Mouse (Mus musculus) adrenal gland, postnatal 10 days (tissue): ENCODE data around the gene Gm21897. TPM values are rescaled to one million over a fixed set of nuclear protein-coding genes. Genes with fewer than 3 reads are reported as not detected.
"Not testable (repeated sequence)": the region's sequence is repeated elsewhere in the genome, so short reads cannot be mapped to it uniquely, and the experiment has no call there.

Experiments used
- DNase-seq: peaks from one replicate; pipeline ENCODE4 v3.0.0; 2021; ENCODE audit warnings: mixed read lengths
- long read RNA-seq, 2 experiments: library from polyadenylated mRNA; stranded (forward); transcript quantifications; one replicate each; pipeline ENCODE4 v2.0.0; 2021
- total RNA-seq, 2 experiments: library from RNA; stranded (reverse); gene quantifications; 2 replicates each; pipeline ENCODE4 v1.2.3; 2021

Gm21897 gene
- total RNA-seq: not detected
- long read RNA-seq, experiment 1: 0 reads
- long read RNA-seq, experiment 2: 0 reads

- not testable (repeated sequence) for DNase-seq
These were observed at the start of gene Gm21897 for GRCm38 (mm10) chr16:15317158-15317557. Gm21897 (plus strand) TSS chr16:15317458.

- no peak for DNase-seq
These were observed 45.0 kb upstream of the Gm21897 start for GRCm38 (mm10) chr16:15272291-15272690.

- DNase-seq: no peak
These were observed 39.8 kb upstream of the Gm21897 start for GRCm38 (mm10) chr16:15277461-15277860.

- no peak for DNase-seq
These were observed 24.2 kb upstream of the Gm21897 start for GRCm38 (mm10) chr16:15293041-15293440.

DNA sequence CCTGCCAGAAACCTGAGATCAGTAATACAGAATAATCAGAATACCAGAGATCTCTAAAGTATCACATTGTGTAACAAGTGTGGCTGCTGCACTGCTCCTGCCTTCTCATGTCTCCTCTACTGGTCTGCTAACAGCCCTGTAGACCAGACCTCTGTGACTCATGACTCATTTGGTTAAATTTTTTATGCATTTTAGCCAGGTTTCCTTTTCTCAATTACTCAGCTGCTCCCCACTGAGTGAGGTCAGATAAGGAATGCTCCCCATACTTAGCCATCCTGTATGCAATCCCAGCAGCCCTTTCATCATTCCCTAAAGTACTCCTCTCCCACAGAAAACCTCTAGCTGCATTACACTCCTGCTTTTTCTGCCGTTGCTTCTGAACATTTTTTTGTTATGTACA lies 23.0 kb upstream of the Gm21897 start:
- DNase-seq: no peak

DNA sequence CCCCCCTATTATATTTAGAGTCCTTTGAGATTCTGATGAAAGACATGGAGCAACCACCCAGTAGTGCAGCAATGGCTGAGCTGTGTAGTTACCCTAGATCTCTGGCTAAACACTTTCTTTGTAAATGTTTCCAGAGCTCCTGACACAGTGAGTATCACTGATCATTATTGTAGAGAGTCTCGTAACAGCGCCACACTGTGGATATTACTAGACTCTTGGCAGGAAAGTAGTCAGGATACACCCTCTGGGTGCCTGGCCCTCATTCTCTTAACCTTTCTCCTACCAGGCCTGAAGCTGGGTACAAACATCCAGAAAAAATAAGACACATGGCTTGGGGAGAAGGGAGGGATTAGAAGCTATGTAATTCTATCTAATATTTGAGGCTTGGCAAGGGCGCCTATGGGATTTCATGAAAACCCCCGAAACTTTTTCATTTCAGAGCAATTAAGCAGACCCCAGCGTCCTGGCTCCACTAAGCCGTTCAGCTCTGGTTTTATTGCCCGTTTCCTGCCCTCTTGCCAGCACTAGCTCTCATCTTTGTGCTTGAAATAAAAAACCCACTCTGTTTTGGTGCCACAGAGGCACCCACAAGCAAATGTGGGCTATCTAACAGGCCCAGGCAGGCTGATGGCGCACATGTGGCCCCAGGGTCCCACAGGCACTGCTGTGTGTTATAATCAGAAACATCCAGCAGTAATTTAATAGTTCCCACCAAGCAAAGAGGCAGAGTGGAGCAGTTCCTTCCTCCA lies 22.2 kb upstream of the Gm21897 start:
- DNase-seq: peak; percentile 52

DNA sequence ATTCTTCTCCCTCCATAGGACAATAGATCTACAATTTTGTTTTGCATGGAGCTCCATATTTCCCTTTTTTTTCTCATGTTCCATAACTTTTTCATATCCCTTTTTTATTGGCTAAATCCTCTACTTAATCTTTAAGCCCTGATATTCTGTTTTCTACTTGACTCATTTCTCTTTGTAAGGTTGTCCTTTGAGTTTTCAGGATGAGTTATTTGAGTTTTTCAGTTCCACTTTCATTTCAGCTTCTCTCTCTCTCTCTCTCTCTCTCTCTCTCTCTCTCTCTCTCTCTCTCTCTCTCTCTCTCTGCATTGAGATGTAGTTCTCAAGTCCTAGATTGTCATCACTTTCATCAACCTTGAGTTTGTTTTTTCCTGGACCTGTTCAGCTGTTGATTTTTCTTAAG lies 17.3 kb downstream of the Gm21897 start:
- no peak for DNase-seq

DNA sequence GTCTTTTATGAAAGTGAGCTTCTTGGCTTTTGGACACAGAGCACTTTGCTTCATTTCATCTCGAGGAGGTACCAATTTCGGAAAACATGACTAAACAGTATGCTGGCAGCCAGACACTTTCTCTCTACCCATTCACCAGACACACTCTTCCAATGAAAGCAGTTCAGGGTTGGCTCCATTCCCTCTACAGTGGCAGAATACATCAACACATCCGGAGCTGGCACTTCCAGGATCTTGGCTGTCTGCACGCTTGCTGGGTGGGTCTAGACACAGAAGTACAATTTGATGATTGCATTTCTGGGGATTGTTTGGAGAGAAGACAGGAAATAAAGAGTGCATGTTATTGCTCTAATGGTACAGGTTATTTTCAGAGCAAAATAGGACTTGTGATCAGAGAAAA lies 21.8 kb downstream of the Gm21897 start:
- no peak for DNase-seq

DNA sequence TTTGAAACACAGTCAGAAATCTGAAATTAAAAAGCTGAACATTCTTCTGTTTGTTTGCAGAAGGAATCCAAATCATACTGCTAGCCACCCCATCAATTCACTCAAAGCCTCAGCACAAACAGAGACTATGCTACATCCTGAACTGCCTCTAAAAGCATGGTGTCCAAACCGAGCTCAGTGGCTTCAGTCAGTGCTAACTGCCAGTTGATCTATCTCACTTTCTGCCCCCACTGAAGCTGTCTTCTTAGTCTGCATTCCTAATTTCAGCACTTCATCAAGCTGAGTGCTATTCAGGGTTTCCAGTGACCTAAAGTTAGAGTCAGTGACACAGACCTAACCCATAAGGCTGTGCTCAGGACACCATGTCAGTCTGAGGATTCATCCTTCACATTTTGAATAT lies 28.8 kb downstream of the Gm21897 start:
- no peak for DNase-seq

- no peak for DNase-seq
These were observed 32.1 kb downstream of the Gm21897 start for GRCm38 (mm10) chr16:15349381-15349780.

- no peak for DNase-seq
These were observed 34.0 kb downstream of the Gm21897 start for GRCm38 (mm10) chr16:15351301-15351700.

DNA sequence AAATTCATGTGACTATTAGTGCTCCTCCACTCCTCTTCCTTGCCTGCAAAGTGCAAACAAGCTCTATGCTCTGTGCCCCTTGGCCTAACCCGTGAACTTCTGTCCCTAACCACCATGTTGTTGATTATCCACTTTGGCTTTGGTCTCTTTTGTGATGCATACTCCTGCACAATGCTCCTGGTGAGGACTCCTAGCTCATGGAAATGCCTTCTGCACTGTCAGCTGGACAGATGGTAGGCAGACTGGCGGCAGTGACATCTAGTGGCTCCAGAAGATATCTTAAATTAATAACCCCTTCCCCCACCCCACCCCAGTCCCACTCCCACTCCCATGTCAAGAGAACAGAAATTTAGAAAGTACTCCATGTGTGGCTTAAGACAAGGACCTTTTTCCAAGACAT lies 35.1 kb downstream of the Gm21897 start:
- no peak for DNase-seq

GRCm38 (mm10) chr16:15354901-15355300 lies 37.6 kb downstream of the Gm21897 start:
- DNase-seq: no peak

- DNase-seq: no peak
These were observed 38.1 kb downstream of the Gm21897 start for GRCm38 (mm10) chr16:15355339-15355738.

- no peak for DNase-seq
These were observed 40.5 kb downstream of the Gm21897 start for GRCm38 (mm10) chr16:15357766-15358165.

GRCm38 (mm10) chr16:15359110-15359782 lies 42.0 kb downstream of the Gm21897 start:
- DNase-seq: no peak

DNA sequence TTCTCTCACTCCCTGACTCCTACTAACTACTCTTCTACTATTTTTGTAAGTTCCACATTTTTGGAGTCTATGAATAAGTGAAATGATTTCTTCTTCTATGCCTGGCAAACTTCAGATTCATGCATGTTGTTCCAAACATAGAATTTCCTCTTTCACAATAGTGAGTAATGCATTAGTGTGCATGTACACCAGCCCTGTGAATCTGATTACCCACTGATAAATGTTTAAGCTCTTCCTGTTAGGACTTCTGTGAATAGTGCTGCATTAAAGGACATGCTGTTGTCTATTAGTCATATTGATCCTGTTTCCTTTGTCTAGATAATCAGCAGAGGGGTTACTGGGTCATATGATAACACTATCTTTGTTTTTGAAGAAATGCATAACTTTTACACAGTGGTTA lies 43.6 kb downstream of the Gm21897 start:
- no peak for DNase-seq
